Mouse (Mus musculus): ENCODE measurements at regions not wholly inside any gene's neighbourhood (a gene's known extent, or its start where the extent isn't known, plus 50 kb on each side); places are given as distances from the start of the nearest gene placed in this dataset.

GRCm38 (mm10) chr19:15230129-15230927 lies 632.5 kb upstream of the Tle4 start:
- DNase-seq (ENCODE audit: low read depth, low spot score) = no peak

- DNase-seq (ENCODE audit: low read depth, low spot score) = no peak
Measured at GRCm38 (mm10) chr19:15217387-15217786, 619.5 kb upstream of the Tle4 start.

- DNase-seq (ENCODE audit: low read depth, low spot score) = no peak
Measured at GRCm38 (mm10) chr19:15214651-15215050, 616.8 kb upstream of the Tle4 start.

- DNase-seq (ENCODE audit: low read depth, low spot score) = no peak
Measured at GRCm38 (mm10) chr19:15212881-15213280, 615.0 kb upstream of the Tle4 start.

- DNase-seq (ENCODE audit: low read depth, low spot score) = no peak
Measured at GRCm38 (mm10) chr19:15203039-15203438, 605.2 kb upstream of the Tle4 start.

- DNase-seq (ENCODE audit: low read depth, low spot score) = no peak
Measured at GRCm38 (mm10) chr19:15201262-15201661, 603.4 kb upstream of the Tle4 start.

- no peak for DNase-seq (ENCODE audit: low read depth, low spot score)
Measured at GRCm38 (mm10) chr19:15200792-15201191, 602.9 kb upstream of the Tle4 start.

- DNase-seq (ENCODE audit: low read depth, low spot score) = no peak
Measured at GRCm38 (mm10) chr19:15200361-15200760, 602.5 kb upstream of the Tle4 start.

- no peak for DNase-seq (ENCODE audit: low read depth, low spot score)
Measured at GRCm38 (mm10) chr19:15199692-15200091, 601.8 kb upstream of the Tle4 start.

- no peak for DNase-seq (ENCODE audit: low read depth, low spot score)
Measured at GRCm38 (mm10) chr19:15175221-15175620, 577.4 kb upstream of the Tle4 start.

GRCm38 (mm10) chr19:15173301-15173700 lies 575.5 kb upstream of the Tle4 start:
- DNase-seq (ENCODE audit: low read depth, low spot score) = no peak

GRCm38 (mm10) chr19:15167184-15167583 lies 569.3 kb upstream of the Tle4 start:
- no peak for DNase-seq (ENCODE audit: low read depth, low spot score)

GRCm38 (mm10) chr19:15160641-15161040 lies 562.8 kb upstream of the Tle4 start:
- DNase-seq (ENCODE audit: low read depth, low spot score) = no peak

- no peak for DNase-seq (ENCODE audit: low read depth, low spot score)
Measured at GRCm38 (mm10) chr19:15158653-15159052, 560.8 kb upstream of the Tle4 start.

GRCm38 (mm10) chr19:15158177-15158576 lies 560.3 kb upstream of the Tle4 start:
- DNase-seq (ENCODE audit: low read depth, low spot score) = no peak

GRCm38 (mm10) chr19:15154693-15155092 lies 556.8 kb upstream of the Tle4 start:
- no peak for DNase-seq (ENCODE audit: low read depth, low spot score)

GRCm38 (mm10) chr19:15146325-15146724 lies 548.5 kb upstream of the Tle4 start:
- no peak for DNase-seq (ENCODE audit: low read depth, low spot score)

- DNase-seq (ENCODE audit: low read depth, low spot score) = no peak
Measured at GRCm38 (mm10) chr19:15127122-15127521, 529.3 kb upstream of the Tle4 start.

GRCm38 (mm10) chr19:15108441-15109026 lies 510.7 kb upstream of the Tle4 start:
- DNase-seq (ENCODE audit: low read depth, low spot score) = no peak

GRCm38 (mm10) chr19:15095054-15095453 lies 497.2 kb upstream of the Tle4 start:
- DNase-seq (ENCODE audit: low read depth, low spot score) = no peak

GRCm38 (mm10) chr19:15093534-15093933 lies 495.7 kb upstream of the Tle4 start:
- DNase-seq (ENCODE audit: low read depth, low spot score) = no peak

GRCm38 (mm10) chr19:15080638-15081037 lies 482.8 kb upstream of the Tle4 start:
- no peak for DNase-seq (ENCODE audit: low read depth, low spot score)

GRCm38 (mm10) chr19:15057801-15058200 lies 459.9 kb upstream of the Tle4 start:
- no peak for DNase-seq (ENCODE audit: low read depth, low spot score)

Measured in A20 (cell line).